Mouse (Mus musculus) bone marrow macrophage, adult 2 months (primary cell): ENCODE data around the gene Gadd45a.

Experiments used
- CTCF ChIP-seq: IDR thresholded peaks from 2 replicates; pipeline ENCODE4 v1.5.1; 2012; ENCODE audit warnings: low read depth, mild to moderate bottlenecking, low read length, moderate library complexity
- POLR2A ChIP-seq: IDR thresholded peaks from 2 replicates; pipeline ENCODE4 v1.6.1; 2012; ENCODE audit warnings: mild to moderate bottlenecking, low read depth, low read length, borderline replicate concordance

- TF ChIP-seq CTCF (no peak), POLR2A (no peak)
Observed at GRCm38 (mm10) chr6:67029987-67030386, 7.3 kb downstream of the Gadd45a start.
